Mouse (Mus musculus) embryonic facial prominence, embryonic 13.5 days (tissue): ENCODE results near the gene Map3k13. TPM values are rescaled to one million over a fixed set of nuclear protein-coding genes. Genes with fewer than 3 reads are reported as not detected.
A peak's percentile ranks its signal among the peaks of the same experiment; 100 is the strongest.

Experiments
- ATAC-seq: fragments of 200-750 bp; cut with Nextera tagmentation; 2 replicates; pipeline ENCODE4 v1.8.0; 2017; ENCODE audit warnings: low read depth; ENCODE audit not compliant: insufficient number of reproducible peaks, insufficient read depth, low FRiP score, low TSS enrichment
- H3K27ac ChIP-seq: fragments of 300-500 bp; sonication (generic); 2 replicates; pipeline ENCODE4 v1.5.1; 2015; ENCODE audit warnings: moderate library complexity, mild to moderate bottlenecking, inconsistent platforms
- H3K27me3 ChIP-seq: fragments of 300-500 bp; sonication (generic); 2 replicates; pipeline ENCODE4 v1.6.1; 2015; ENCODE audit warnings: mild to moderate bottlenecking, inconsistent platforms
- H3K36me3 ChIP-seq: fragments of 300-500 bp; sonication (generic); 2 replicates; pipeline ENCODE4 v1.6.1; 2015; ENCODE audit warnings: mild to moderate bottlenecking, inconsistent platforms
- H3K4me1 ChIP-seq: fragments of 300-500 bp; sonication (generic); 2 replicates; pipeline ENCODE4 v1.6.1; 2015; ENCODE audit warnings: inconsistent platforms
- H3K4me2 ChIP-seq: fragments of 300-500 bp; sonication (generic); 2 replicates; pipeline ENCODE4 v1.6.1; 2015; ENCODE audit warnings: moderate library complexity, mild to moderate bottlenecking, inconsistent platforms
- H3K4me3 ChIP-seq: fragments of 300-500 bp; sonication (generic); 2 replicates; pipeline ENCODE4 v1.5.1; 2015; ENCODE audit warnings: mild to moderate bottlenecking, inconsistent platforms
- H3K9ac ChIP-seq: fragments of 300-500 bp; sonication (generic); 2 replicates; pipeline ENCODE4 v1.6.1; 2015; ENCODE audit warnings: mild to moderate bottlenecking, inconsistent platforms
- H3K9me3 ChIP-seq: fragments of 300-500 bp; sonication (generic); 2 replicates; pipeline ENCODE4 v1.6.1; 2016; ENCODE audit warnings: inconsistent platforms
- WGBS: fragments of 180-500 bp; shearing (Covaris S2); methylation state at CpG from one replicate; pipeline ENCODE4 v1.1.7; 2015; ENCODE audit warnings: mixed read lengths; 5-methylcytosine and 5-hydroxymethylcytosine counted together
- polyA plus RNA-seq: library from polyadenylated mRNA; unstranded; fragments of >200 nt; fragmentation: Nextera tagmentation; extraction: Ambion mirVana; gene quantifications from 2 replicates; pipeline ENCODE4 v1.2.1, GENCODE M21; 2015

The Map3k13 gene
- polyA plus RNA-seq, result 0.81 and 0.95 TPM in 2 replicates

- Histone ChIP-seq H3K9me3 (no peaks in the 10 kb centered on the region), H3K4me2 (peak within 1 kb of the TSS; percentile 70), H3K4me1 (no peaks in the 10 kb centered on the region; the same call in 1 of the 2 replicates), H3K4me3 (peak within 1 kb of the TSS; percentile 74), H3K27ac (peak within 1 kb of the TSS; percentile 75), H3K36me3 (0 out of 2 replicates have a peak, but pooled peaks cover under 1% of the 10 kb centered on the region), H3K9ac (peak within 1 kb of the TSS; percentile 85), H3K27me3 (no peaks in the 10 kb centered on the region)
- 2% methylated on average over 47 of the region's 47 CpGs for WGBS
- ATAC-seq, result peak; percentile 93
These were observed at the start of gene Map3k13 for GRCm38 (mm10) chr16:21793875-21794696. TSS of gene Map3k13 (plus strand) at chr16:21794346.

GRCm38 (mm10) chr16:21758447-21758846 is 35.7 kb upstream of the Map3k13 start:
- ATAC-seq, result no peak
- no peak overlapping the region for H3K4me3 ChIP-seq
- H3K9me3 ChIP-seq, result no peaks in the 10 kb centered on the region
- peaks cover 11% of the 10 kb centered on the region for H3K36me3 ChIP-seq
- no peaks in the 10 kb centered on the region for H3K4me1 ChIP-seq
- no peak overlapping the region for H3K27ac ChIP-seq
- H3K9ac ChIP-seq, result no peak overlapping the region
- WGBS, result 77% methylated on average over 1 of the region's 1 CpGs
- H3K4me2 ChIP-seq, result no peak overlapping the region
- H3K27me3 ChIP-seq, result no peaks in the 10 kb centered on the region

DNA sequence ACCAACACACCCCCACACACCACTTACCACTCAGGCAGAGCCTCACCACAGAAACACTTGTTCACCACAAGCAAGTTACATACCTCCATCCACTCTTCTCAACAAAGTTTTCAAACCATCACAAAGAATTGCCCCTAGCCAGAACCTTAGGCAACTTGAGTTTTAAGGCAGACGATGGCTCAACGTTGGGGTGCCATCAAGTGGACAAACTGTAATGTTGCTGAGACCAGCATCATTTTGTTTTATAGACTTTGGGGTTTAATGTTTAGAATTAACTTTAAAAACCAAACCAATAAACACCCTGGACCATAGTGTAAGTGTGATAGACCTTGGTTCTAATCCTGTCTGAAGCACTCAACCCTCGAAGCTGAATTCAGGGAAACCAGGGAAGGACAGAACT is 25.9 kb upstream of the Map3k13 start:
- Histone ChIP-seq H3K36me3 (no peaks in the 10 kb centered on the region), H3K27me3 (no peaks in the 10 kb centered on the region), H3K9me3 (no peaks in the 10 kb centered on the region), H3K4me1 (no peaks in the 10 kb centered on the region), H3K4me3 (no peak overlapping the region), H3K4me2 (no peak overlapping the region), H3K9ac (no peak overlapping the region), H3K27ac (no peak overlapping the region)
- no peak for ATAC-seq
- WGBS, result 83% methylated on average over 3 of the region's 3 CpGs

DNA sequence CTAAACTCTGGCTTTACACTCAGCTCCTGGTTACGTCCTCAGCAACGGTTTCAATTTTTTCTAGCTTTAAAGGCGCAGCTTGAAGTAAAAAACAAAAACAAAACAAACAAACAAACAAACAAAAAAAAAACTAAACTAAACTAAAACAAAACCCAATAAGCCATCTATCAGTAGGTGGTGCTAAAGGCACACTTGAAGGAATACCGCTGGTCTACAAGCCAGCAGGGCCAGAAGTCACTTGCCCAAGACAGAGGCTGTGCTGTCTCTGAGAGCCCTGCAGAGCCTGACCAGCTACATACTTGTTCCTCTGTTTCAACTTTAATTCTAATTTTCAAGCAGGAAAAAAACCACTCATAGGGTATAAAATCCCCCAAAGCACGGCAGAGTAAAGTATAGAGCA is 24.5 kb upstream of the Map3k13 start:
- Histone ChIP-seq H3K27me3 (no peaks in the 10 kb centered on the region), H3K4me3 (no peak overlapping the region), H3K27ac (no peak overlapping the region), H3K4me2 (no peak overlapping the region), H3K9ac (no peak overlapping the region), H3K4me1 (no peaks in the 10 kb centered on the region), H3K36me3 (no peaks in the 10 kb centered on the region), H3K9me3 (no peaks in the 10 kb centered on the region)
- WGBS, result 79% methylated on average over 5 of the region's 5 CpGs
- no peak for ATAC-seq

DNA sequence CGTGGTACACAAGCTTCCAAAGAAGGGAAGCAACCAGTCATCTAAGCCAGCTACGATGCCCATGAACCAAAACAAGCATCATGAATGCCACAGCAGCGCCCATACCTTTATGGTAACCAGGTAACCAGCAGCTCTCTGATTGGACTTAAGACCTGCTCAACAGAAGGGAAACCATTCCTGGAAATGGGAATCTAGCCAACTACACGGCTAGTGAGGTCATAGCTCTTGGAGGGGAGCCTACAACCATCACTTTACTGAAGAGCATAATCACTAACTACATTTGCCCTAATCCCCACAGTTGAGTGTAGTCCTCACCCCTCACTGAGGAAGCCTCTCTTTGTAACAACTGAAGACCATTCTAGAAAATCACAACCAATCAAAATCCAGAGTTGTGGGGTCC is 19.4 kb upstream of the Map3k13 start:
- no peak for ATAC-seq
- Histone ChIP-seq H3K4me2 (no peak overlapping the region), H3K9me3 (no peaks in the 10 kb centered on the region), H3K27ac (no peak overlapping the region), H3K4me1 (no peaks in the 10 kb centered on the region), H3K36me3 (no peaks in the 10 kb centered on the region), H3K4me3 (no peak overlapping the region), H3K9ac (no peak overlapping the region), H3K27me3 (no peaks in the 10 kb centered on the region)
- 87% methylated on average over 4 of the region's 4 CpGs for WGBS

GRCm38 (mm10) chr16:21778293-21778866 is 15.8 kb upstream of the Map3k13 start:
- ATAC-seq, result no peak
- Histone ChIP-seq H3K4me2 (peak overlapping the region; percentile 43), H3K9ac (no peak overlapping the region)

DNA sequence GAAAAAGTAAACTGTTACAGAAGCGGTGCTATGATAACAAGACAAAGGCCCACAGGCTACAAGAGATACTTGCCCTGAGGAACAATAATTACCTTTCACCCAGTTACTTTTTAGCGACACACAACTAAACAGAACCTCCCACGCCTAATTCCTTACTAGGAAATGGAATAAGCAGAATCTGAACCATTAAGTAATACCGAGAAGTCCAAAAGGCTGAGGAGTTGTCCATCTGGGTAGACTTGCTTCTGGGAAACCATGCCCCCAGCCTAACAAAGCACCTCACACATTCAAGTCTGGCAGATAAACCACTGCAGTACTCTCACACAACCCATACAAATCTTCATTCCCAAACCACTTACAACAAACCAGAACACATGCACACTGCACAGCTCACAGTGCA is 15.0 kb upstream of the Map3k13 start:
- H3K36me3 ChIP-seq, result no peaks in the 10 kb centered on the region

More at GRCm38 (mm10) chr16:21778293-21778866, 15.8 kb upstream of the Map3k13 start:
- no peaks in the 10 kb centered on the region for H3K27me3 ChIP-seq
- WGBS, result 45% methylated on average over 3 of the region's 3 CpGs
- H3K36me3 ChIP-seq, result no peaks in the 10 kb centered on the region
- H3K27ac ChIP-seq, result no peak overlapping the region
- H3K4me1 ChIP-seq, result no peaks in the 10 kb centered on the region
- H3K4me3 ChIP-seq, result peak overlapping the region; percentile 36
- H3K9me3 ChIP-seq, result no peaks in the 10 kb centered on the region

DNA sequence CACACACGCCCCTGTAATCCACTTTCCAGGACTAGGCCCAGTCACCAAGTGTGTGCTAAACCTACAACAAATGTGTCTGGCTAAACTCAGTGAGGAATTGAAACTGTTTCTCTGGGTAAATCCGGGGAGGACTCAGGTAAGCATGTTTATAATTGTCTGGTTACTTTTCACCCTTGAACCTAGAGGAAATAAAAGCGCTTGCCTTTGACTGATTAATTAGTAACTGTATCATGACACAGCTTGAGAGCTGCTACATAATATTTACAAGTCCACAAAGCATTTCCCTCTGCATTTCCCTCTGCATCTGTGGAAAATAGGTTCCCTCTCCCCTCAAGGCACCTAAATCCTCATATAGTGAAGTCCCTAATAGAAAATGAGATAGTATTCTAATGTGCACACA is 12.9 kb upstream of the Map3k13 start:
- no peaks in the 10 kb centered on the region for H3K9me3 ChIP-seq
- ATAC-seq, result no peak
- no peaks in the 10 kb centered on the region for H3K4me1 ChIP-seq
- no peak overlapping the region for H3K4me2 ChIP-seq
- no peak overlapping the region for H3K9ac ChIP-seq
- H3K36me3 ChIP-seq, result no peaks in the 10 kb centered on the region
- no peaks in the 10 kb centered on the region for H3K27me3 ChIP-seq
- no peak overlapping the region for H3K27ac ChIP-seq
- whole genome bisulfite sequencing, result 74% methylated on average over 3 of the region's 3 CpGs
- no peak overlapping the region for H3K4me3 ChIP-seq

More for the DNA sequence above, 15.0 kb upstream of the Map3k13 start:
- Histone ChIP-seq H3K4me2 (no peak overlapping the region), H3K27me3 (no peaks in the 10 kb centered on the region), H3K27ac (no peak overlapping the region), H3K9me3 (no peaks in the 10 kb centered on the region), H3K9ac (no peak overlapping the region), H3K4me1 (no peaks in the 10 kb centered on the region), H3K4me3 (no peak overlapping the region)
- 81% methylated on average over 4 of the region's 4 CpGs for WGBS
- no peak for ATAC-seq

DNA sequence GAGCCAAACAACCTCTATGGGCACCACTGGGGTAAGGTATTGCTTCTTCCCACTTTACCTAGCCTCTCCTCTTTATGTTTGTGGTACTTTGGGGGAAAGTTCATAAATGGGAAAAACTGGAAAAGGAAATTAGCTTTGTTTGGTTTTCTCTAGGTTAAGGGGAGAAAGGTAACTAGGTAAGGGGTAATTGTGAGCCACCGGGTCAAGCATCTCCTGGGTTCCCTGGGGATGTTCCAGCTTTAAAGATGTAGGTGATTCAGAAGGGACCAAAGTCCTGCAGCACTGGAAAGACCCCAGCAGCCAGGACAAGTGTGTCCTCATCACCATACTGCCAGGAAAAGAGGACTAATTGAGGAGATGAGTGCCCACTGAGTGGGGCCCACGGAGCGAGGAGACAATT is 12.3 kb upstream of the Map3k13 start:
- 73% methylated on average over 3 of the region's 3 CpGs for WGBS
- ATAC-seq, result no peak
- H3K27me3 ChIP-seq, result no peaks in the 10 kb centered on the region
- H3K27ac ChIP-seq, result no peak overlapping the region
- no peaks in the 10 kb centered on the region for H3K4me1 ChIP-seq
- H3K9me3 ChIP-seq, result no peaks in the 10 kb centered on the region
- H3K9ac ChIP-seq, result no peak overlapping the region
- H3K4me2 ChIP-seq, result no peak overlapping the region
- H3K4me3 ChIP-seq, result no peak overlapping the region
- H3K36me3 ChIP-seq, result no peaks in the 10 kb centered on the region

- Histone ChIP-seq H3K27me3 (no peaks in the 10 kb centered on the region), H3K4me3 (no peak overlapping the region), H3K9me3 (no peaks in the 10 kb centered on the region), H3K4me2 (no peak overlapping the region), H3K9ac (no peak overlapping the region), H3K36me3 (no peaks in the 10 kb centered on the region), H3K27ac (no peak overlapping the region), H3K4me1 (no peaks in the 10 kb centered on the region)
- 63% methylated on average over 2 of the region's 2 CpGs for WGBS
- no peak for ATAC-seq
These were observed 11.3 kb upstream of the Map3k13 start for GRCm38 (mm10) chr16:21782807-21783206.

DNA sequence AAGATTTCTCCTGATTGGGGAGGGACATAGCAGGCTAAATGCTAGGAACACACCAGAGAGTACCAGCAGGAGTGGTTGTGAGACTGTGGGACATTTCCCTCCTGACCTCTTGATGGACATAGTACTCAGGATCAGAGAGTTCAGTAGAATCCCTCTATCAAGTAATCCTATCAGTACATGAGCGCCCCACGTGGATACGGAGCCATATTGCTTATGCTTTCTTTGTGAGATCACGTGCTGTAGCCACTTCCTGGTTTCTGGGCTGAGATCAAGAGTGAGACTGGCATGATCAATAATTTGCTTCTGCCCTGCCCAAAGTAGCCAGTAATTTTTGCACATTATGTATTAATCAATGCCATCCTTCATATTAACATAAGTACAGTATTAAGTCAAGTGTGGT is 9.1 kb upstream of the Map3k13 start:
- H3K4me2 ChIP-seq, result no peak overlapping the region
- no peak overlapping the region for H3K9ac ChIP-seq
- H3K9me3 ChIP-seq, result no peaks in the 10 kb centered on the region
- 83% methylated on average over 4 of the region's 4 CpGs for WGBS
- no peak overlapping the region for H3K4me3 ChIP-seq
- no peak overlapping the region for H3K27ac ChIP-seq
- H3K36me3 ChIP-seq, result no peaks in the 10 kb centered on the region
- no peaks in the 10 kb centered on the region for H3K27me3 ChIP-seq
- ATAC-seq, result no peak
- peaks cover 3% of the 10 kb centered on the region; the same call in 1 of the 2 replicates for H3K4me1 ChIP-seq

- H3K9ac ChIP-seq, result no peak overlapping the region
- H3K9me3 ChIP-seq, result no peaks in the 10 kb centered on the region
- WGBS, result 87% methylated on average over 8 of the region's 8 CpGs
- H3K27ac ChIP-seq, result no peak overlapping the region
- no peak for ATAC-seq
- H3K4me3 ChIP-seq, result no peak overlapping the region
- no peak overlapping the region for H3K4me2 ChIP-seq
- H3K4me1 ChIP-seq, result peaks cover 3% of the 10 kb centered on the region; the same call in 1 of the 2 replicates
- no peaks in the 10 kb centered on the region for H3K36me3 ChIP-seq
- H3K27me3 ChIP-seq, result no peaks in the 10 kb centered on the region
These were observed 7.8 kb upstream of the Map3k13 start for GRCm38 (mm10) chr16:21786317-21786716.
